Mouse (Mus musculus) right cerebral cortex, postnatal 14 days (tissue): ENCODE data around the gene Ccl17.

ENCODE experiments used
- DNase-seq: peaks from one replicate; pipeline ENCODE4 v3.0.0; 2022

Ccl17 gene

GRCm38 (mm10) chr8:94810153-94810552, at the start of gene Ccl17:
Ccl17 (plus strand) TSS chr8:94810453.
- no peak for DNase-seq

- no peak for DNase-seq
These were observed 43.2 kb upstream of the Ccl17 start for GRCm38 (mm10) chr8:94767035-94767434.

GRCm38 (mm10) chr8:94770945-94771344, 39.3 kb upstream of the Ccl17 start:
- peak; percentile 47 for DNase-seq

GRCm38 (mm10) chr8:94771941-94772670, 38.1 kb upstream of the Ccl17 start, which contains the start of gene Cx3cl1:
Cx3cl1 (plus strand) TSS chr8:94772009.
- DNase-seq, result peak; percentile 86

GRCm38 (mm10) chr8:94773048-94773447, 37.2 kb upstream of the Ccl17 start:
- DNase-seq, result peak; percentile 36

- peak; percentile 72 for DNase-seq
These were observed 36.5 kb upstream of the Ccl17 start for GRCm38 (mm10) chr8:94773700-94774171.

DNA sequence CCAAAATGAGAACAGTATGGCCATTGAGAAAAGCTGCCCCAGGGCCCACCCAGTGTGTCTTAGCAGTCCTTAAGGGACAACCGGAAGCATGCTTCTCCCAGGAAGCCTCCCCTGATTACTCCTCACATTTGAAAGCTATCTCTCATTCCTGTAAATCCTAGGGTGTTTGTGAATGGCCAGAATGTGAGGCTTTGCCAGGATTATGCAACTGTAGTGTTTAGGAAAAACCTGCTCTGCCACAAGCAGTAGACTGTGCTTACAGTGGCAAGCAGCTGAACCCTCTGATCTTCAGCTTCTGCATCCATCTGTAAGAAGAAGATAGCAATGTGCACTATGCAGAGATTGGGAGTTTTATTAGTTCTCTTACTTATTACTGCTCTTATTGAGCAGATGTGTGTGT, 35.7 kb upstream of the Ccl17 start:
- DNase-seq, result no peak

- no peak for DNase-seq
These were observed 33.9 kb upstream of the Ccl17 start for GRCm38 (mm10) chr8:94776346-94776745.

- no peak for DNase-seq
These were observed 32.2 kb upstream of the Ccl17 start for GRCm38 (mm10) chr8:94778036-94778435.

DNA sequence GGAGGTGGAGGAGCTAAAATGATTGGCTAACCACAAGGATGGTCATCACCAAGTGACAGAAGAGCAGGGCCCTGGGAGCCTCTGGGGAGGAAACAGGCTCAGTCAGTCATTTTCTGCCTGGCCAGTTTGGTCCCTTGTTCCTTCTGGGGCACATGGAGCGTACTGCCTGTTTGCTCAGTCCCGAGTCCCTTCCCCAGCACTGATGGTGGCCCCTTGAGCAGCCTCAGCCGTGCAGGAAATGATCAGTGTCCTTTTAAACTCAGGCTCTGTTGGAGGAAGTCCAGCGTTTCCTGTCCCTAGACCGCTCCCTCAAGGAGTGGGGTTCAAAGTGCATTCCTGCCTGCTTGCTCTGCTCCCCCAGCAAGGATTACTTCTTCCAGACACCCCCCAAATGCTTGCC, 31.8 kb upstream of the Ccl17 start:
- DNase-seq, result no peak

GRCm38 (mm10) chr8:94778895-94779533, 31.2 kb upstream of the Ccl17 start:
- no peak for DNase-seq

GRCm38 (mm10) chr8:94779534-94780294, 30.5 kb upstream of the Ccl17 start:
- DNase-seq, result no peak

DNA sequence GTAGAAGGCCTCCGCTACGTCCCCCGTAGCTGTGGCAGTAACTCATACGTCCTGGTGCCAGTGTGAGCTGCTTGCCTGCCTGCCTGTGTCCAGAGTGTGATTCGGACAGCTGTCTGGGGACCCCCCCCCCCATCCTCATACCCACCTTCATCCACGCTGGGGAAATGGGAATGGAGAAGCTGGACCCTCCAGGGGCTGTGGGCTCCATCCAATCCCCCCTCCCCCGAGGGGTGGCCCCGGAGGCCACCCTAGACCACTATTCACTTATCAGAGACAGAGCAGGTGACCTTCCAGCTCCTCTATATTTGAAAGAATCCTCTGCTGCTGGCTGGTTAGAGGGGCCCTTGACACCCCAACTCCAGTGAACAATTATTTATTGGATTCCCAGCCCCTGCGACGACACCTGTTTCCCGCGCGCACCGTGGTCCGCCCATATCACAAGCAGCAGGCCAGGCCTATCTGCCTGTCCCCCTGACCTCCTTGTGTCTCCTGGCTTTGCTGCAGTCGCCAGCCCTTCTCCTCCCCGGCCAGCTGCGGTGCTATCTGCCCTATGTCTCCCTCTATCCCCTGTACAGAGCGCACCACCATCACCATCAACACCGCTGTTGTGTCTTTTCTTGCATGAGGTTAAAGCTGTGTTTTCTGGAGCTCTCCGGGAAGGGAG, 29.6 kb upstream of the Ccl17 start:
- no peak for DNase-seq

DNA sequence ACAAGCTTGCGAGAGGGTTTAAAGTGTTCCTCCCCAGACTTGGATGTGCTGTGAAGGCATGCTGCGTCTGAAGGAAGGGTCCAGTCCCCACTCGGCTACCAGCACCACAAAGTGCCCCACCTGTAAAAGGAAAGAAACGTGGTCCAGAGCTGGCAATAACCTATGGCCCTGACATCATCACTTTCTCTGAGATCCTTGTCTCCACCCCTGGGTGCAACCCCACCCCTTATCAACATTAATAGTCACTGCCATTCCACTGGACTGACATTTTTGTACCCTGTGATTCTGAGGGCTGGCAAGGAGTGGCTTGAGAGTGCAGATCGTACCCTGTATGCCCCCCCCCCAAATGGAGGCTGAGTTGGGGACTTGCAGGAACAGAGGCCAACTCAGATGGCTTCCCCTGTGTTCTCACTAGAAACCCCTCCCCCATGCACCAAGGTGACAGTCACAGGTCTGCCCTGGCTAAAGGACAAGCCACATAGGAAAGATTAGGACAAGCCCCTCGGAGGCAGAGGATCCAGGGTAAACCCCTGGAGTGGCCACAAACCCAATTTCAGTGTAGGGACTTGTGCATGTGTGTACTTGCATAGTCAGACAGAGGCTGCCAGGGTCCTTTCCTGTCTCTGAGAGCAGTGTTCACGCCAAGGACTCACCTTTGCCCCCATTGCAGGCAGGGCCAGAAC, 29.0 kb upstream of the Ccl17 start:
- no peak for DNase-seq

GRCm38 (mm10) chr8:94781838-94782235, 28.4 kb upstream of the Ccl17 start:
- DNase-seq, result no peak

GRCm38 (mm10) chr8:94783890-94784289, 26.4 kb upstream of the Ccl17 start:
- DNase-seq, result no peak

DNA sequence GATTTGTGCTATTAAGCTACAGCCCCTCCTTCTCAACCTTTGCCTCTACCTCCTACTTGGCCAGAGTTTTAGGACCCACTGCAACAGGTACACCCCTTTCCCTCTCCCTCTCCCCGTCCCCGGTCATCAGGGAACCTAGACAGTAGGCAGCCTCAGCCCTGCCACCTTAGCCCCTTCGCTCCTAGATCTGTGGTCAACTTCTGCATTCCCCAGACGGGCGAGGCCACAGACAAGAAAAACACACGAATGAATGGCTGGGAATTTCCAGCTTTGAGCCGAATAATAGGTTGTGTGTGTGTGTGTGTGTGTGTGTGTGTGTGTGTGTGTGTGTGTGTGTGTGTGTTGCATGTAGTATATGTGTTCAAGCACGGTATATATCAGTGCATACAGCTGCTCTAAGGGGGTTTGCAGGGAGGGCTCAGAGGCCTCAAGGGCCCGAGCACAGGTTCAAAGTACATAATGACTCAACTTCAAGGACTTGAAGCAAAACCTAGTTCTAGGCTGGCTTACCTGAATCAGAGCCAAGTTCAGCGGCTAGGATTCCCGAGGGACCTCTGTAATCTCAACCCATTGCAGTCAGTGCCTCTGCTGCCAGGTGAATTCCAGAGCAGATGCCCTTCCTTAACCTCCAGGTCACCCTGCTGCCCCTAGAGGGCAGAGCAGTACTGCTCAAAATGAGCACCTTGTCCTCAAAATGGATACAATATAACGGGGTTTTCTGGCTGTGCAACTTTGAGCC, 24.8 kb upstream of the Ccl17 start:
- DNase-seq, result no peak

GRCm38 (mm10) chr8:94785995-94786595, 24.2 kb upstream of the Ccl17 start:
- DNase-seq, result no peak

- no peak for DNase-seq
These were observed 22.4 kb upstream of the Ccl17 start for GRCm38 (mm10) chr8:94787524-94788501.
